Mouse (Mus musculus) myocyte (in vitro differentiated cells): ENCODE data around the gene Fam173a. TPM values are rescaled to one million over a fixed set of nuclear protein-coding genes. Genes with fewer than 3 reads are reported as not detected.

Source experiments
- H3K27me3 ChIP-seq: one replicate; pipeline ENCODE4 v1.6.1; 2011; ENCODE audit not compliant: control insufficient read depth, insufficient read depth, insufficient read length
- H3K36me3 ChIP-seq: one replicate; pipeline ENCODE4 v1.6.1; 2011; ENCODE audit not compliant: control insufficient read depth, insufficient read depth
- H3K4me2 ChIP-seq: one replicate; pipeline ENCODE4 v1.6.1; 2011; ENCODE audit warnings: low read depth, control low read depth
- H3K4me3 ChIP-seq: one replicate; pipeline ENCODE4 v1.5.1; 2011; ENCODE audit warnings: mild to moderate bottlenecking, control low read depth, moderate library complexity
- H3K79me2 ChIP-seq: one replicate; pipeline ENCODE4 v1.6.1; 2011; ENCODE audit not compliant: control insufficient read depth, insufficient read depth
- H3ac ChIP-seq: one replicate; pipeline ENCODE4 v1.6.1; 2011; ENCODE audit not compliant: control insufficient read depth, insufficient read length
- CEBPB ChIP-seq: IDR thresholded peaks from 2 replicates; pipeline ENCODE4 v1.6.1; 2011; ENCODE audit warnings: mild to moderate bottlenecking, moderate library complexity; ENCODE audit not compliant: poor library complexity, insufficient read depth, severe bottlenecking
- E2F4 ChIP-seq: IDR thresholded peaks from one replicate; pipeline ENCODE4 v1.6.1; 2011; ENCODE audit warnings: mild to moderate bottlenecking, control low read depth, moderate library complexity; ENCODE audit not compliant: insufficient read depth
- MAX ChIP-seq: IDR thresholded peaks from one replicate; pipeline ENCODE4 v1.6.1; 2011; ENCODE audit warnings: low read depth, mild to moderate bottlenecking, control low read depth
- MYOD1 ChIP-seq, 3 experiments: IDR thresholded peaks; one replicate each; pipeline ENCODE4 v1.6.1; 2011; ENCODE audit warnings: control low read depth in 2 of 3, low read depth in 2 of 3, mild to moderate bottlenecking in 2 of 3, moderate library complexity in 1 of 3; ENCODE audit not compliant: insufficient read length in 2 of 3, control insufficient read depth in 1 of 3
- MYOG ChIP-seq, 3 experiments: IDR thresholded peaks; one replicate each; pipeline ENCODE4 v1.6.1; 2011; ENCODE audit warnings: control low read depth in 2 of 3, low read depth in 2 of 3, mild to moderate bottlenecking in 2 of 3; ENCODE audit not compliant: insufficient read length in 2 of 3, control insufficient read depth in 1 of 3, insufficient read depth in 1 of 3
- POLR2A ChIP-seq: IDR thresholded peaks from one replicate; pipeline ENCODE4 v1.6.1; 2011; ENCODE audit warnings: low read depth, mild to moderate bottlenecking, control low read depth, moderate library complexity; ENCODE audit not compliant: insufficient read length
- POLR2AphosphoS2 ChIP-seq: IDR thresholded peaks from one replicate; pipeline ENCODE4 v1.6.1; 2011; ENCODE audit warnings: low read depth, control low read depth; ENCODE audit not compliant: insufficient read length
- REST ChIP-seq: IDR thresholded peaks from one replicate; pipeline ENCODE4 v1.6.1; 2011; ENCODE audit warnings: mild to moderate bottlenecking, control low read depth, moderate library complexity; ENCODE audit not compliant: insufficient read depth, insufficient read length
- SRF ChIP-seq: IDR thresholded peaks from one replicate; pipeline ENCODE4 v1.6.1; 2011; ENCODE audit warnings: low read depth; ENCODE audit not compliant: control insufficient read depth, insufficient read length
- TCF12 ChIP-seq: IDR thresholded peaks from one replicate; pipeline ENCODE4 v1.6.1; 2011; ENCODE audit warnings: mild to moderate bottlenecking, control low read depth; ENCODE audit not compliant: poor library complexity, insufficient read depth, severe bottlenecking
- TCF3 ChIP-seq: IDR thresholded peaks from one replicate; pipeline ENCODE4 v1.6.1; 2011; ENCODE audit warnings: low read depth, control low read depth; ENCODE audit not compliant: insufficient read length
- USF1 ChIP-seq: IDR thresholded peaks from one replicate; pipeline ENCODE4 v1.6.1; 2011; ENCODE audit warnings: low read depth, mild to moderate bottlenecking, control low read depth, moderate library complexity
- polyA plus RNA-seq: library from polyadenylated mRNA; unstranded; fragments of >200 nt; fragmentation: generic; extraction: Trizol; gene quantifications from one replicate; pipeline ENCODE4 v1.2.1, GENCODE M21; 2012; ENCODE audit warnings: missing spikeins

Fam173a gene
- polyA plus RNA-seq, 1 experiment, result 61.0 TPM

DNA sequence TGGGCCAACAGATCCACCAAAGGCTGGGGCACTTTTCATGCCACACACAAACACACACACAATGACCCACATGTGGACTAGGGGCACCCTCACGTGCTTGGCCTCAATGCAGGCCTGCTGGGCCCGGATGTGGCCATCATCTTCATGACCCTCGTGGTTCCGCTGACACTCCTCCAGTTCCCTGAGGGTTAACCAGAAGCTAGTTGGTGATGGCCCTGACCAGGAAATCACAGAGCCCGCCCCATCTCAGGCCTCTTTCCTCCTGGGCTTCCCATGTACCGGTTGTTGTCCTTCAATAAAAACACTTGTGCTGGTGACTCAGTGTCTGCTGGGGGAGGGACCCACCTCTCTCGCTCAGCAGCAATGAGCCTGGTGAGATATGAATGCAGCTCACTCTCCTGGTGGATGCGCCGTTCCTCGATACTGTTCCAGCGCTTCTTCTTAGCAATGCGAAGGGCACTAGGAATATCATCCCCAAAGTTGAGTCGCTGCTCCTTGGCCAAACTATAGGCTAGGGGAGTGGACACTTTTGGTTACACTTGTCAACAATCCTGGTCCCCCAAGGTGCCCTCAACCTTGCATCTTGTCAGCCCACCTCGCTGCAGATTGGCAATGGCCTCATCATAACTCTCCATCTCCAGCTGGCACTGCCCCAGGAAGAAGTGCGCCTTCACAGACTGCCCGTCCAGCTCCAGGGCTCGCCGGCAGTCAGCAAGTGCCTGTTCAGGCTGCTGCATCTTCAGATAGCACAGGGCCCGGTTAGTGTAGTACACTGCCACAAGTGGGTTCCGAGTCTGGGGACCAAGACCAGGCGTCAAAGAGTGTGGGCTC, 39.0 kb upstream of the Fam173a start:
- H3ac ChIP-seq, result peak overlapping the region; percentile 46
- no peaks in the 10 kb centered on the region for H3K27me3 ChIP-seq
- H3K4me3 ChIP-seq, result peak overlapping the region; percentile 52
- TF ChIP-seq USF1 (no peak), TCF12 (no peak), E2F4 (no peak), CEBPB (no peak), SRF (no peak), POLR2AphosphoS2 (peak; percentile 73), TCF3 (no peak), REST (no peak), MAX (no peak), MYOD1 (IDR thresholded peaks at IDR 0.05; ENCODE audit: control insufficient read depth in 1 of 3, insufficient read length in 2 of 3, low read depth in 2 of 3) (no peak), MYOG (IDR thresholded peaks at IDR 0.05; ENCODE audit: control insufficient read depth in 1 of 3, insufficient read depth in 1 of 3, insufficient read length in 2 of 3, low read depth in 2 of 3) (no peak), POLR2A (peak; percentile 3)
- peak overlapping the region; percentile 94 for H3K4me2 ChIP-seq
- peaks cover 37% of the 10 kb centered on the region for H3K79me2 ChIP-seq
- H3K36me3 ChIP-seq, result no peaks in the 10 kb centered on the region

DNA sequence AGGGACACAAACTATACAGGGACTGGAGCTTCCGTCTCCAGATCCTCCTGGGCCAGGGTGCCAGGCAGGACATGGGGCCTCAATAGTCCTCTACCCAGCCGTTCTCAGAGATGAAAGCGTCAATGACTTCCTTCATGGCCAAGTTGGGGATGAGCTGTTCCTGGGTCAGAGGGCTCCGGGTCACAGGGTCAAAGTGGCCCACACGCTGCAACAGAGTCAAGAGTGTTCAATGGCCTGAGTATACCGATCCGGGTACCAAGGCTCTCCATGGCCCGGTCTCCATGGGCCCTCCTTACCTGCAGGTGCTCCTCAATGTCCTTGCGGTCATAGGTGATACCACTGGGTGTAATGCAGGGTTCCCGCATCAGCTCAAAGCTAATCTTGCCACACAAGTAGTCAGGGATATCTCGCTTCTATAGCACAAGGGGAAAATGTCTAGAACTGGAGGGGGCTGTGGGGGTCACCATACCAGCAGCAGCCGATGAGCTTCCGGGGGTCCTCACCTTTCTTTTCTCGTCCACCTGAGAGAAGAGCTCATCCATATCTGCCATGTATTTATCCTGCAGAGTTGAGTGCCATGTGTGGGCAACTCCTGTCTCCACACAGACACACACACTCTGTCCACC, 38.2 kb upstream of the Fam173a start:
- H3K79me2 ChIP-seq, result peaks cover 37% of the 10 kb centered on the region
- no peak overlapping the region for H3ac ChIP-seq
- no peaks in the 10 kb centered on the region for H3K27me3 ChIP-seq
- H3K36me3 ChIP-seq, result no peaks in the 10 kb centered on the region
- H3K4me3 ChIP-seq, result peak overlapping the region; percentile 52
- TF ChIP-seq POLR2A, result peak; percentile 9
- no peak for TF ChIP-seq CEBPB
- H3K4me2 ChIP-seq, result peak overlapping the region; percentile 94

DNA sequence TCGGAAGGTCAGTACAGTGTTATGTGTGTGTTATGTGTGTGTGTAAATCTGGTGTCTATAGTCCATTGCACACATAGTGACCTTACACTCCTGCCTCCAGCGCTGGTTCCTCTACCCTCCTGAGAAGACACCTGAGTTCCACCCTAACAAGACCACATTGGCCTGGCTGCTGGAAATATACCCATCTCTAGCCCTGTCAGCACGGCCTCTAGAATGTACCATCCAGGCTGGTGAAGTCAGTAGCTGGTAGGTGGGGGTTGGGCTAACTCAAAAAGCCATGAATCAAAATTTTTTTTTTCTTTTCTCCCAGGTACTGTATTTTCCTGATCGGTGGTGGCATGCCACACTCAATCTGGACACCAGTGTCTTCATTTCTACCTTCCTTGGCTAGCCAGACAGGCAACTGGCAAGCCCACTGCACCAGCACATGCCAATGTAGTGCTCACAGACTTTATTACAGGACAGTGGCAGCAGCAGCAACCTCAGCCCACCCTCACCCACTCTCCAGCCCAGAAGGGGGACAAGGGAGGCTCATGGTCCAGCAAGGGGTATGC, 37.6 kb upstream of the Fam173a start:
- H3K36me3 ChIP-seq, result no peaks in the 10 kb centered on the region

DNA sequence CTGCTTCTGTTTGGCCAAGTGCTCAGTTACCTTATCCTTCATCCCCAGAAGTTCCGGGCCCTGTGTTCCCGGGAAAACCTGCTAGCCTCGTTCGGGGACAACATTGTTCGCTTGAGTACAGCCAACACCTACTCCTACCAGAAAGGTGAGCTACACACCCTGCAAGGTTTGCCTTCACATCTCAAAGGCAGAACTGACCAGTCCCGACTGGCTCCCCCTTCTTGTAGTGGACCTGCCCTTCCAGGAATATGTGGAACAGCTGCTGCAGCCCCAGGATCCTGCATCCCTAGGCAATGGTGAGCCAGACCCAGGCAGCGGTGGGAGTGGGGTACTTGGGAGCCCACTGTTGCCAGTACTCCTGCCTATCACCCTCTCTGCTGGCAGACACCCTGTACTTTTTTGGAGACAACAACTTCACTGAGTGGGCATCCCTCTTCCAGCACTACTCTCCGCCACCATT, 36.9 kb upstream of the Fam173a start:
- H3K27me3 ChIP-seq, result no peaks in the 10 kb centered on the region
- H3ac ChIP-seq, result peak overlapping the region; percentile 13
- H3K4me2 ChIP-seq, result peak overlapping the region; percentile 62
- no peaks in the 10 kb centered on the region for H3K36me3 ChIP-seq
- TF ChIP-seq MYOG (IDR thresholded peaks at IDR 0.05; ENCODE audit: control insufficient read depth in 1 of 3, insufficient read depth in 1 of 3, insufficient read length in 2 of 3, low read depth in 2 of 3) (no peak), TCF3 (no peak), POLR2A (peak; percentile 13), MAX (no peak), USF1 (no peak), CEBPB (no peak), POLR2AphosphoS2 (peak; percentile 74)
- peak overlapping the region; percentile 32 for H3K4me3 ChIP-seq
- peaks cover 35% of the 10 kb centered on the region for H3K79me2 ChIP-seq

More for the DNA sequence above, 37.6 kb upstream of the Fam173a start:
- TF ChIP-seq POLR2AphosphoS2, result no peak
- TF ChIP-seq MYOD1 (IDR thresholded peaks at IDR 0.05; ENCODE audit: control insufficient read depth in 1 of 3, insufficient read length in 2 of 3, low read depth in 2 of 3), result no peak
- no peak for TF ChIP-seq CEBPB
- TF ChIP-seq TCF12, result no peak
- no peak for TF ChIP-seq MYOG (IDR thresholded peaks at IDR 0.05; ENCODE audit: control insufficient read depth in 1 of 3, insufficient read depth in 1 of 3, insufficient read length in 2 of 3, low read depth in 2 of 3)
- TF ChIP-seq POLR2A, result peak; percentile 26
- no peak for TF ChIP-seq E2F4
- no peak for TF ChIP-seq TCF3
- Histone ChIP-seq H3K79me2 (peaks cover 37% of the 10 kb centered on the region), H3K4me3 (peak overlapping the region; percentile 32), H3K4me2 (no peak overlapping the region), H3ac (no peak overlapping the region), H3K27me3 (no peaks in the 10 kb centered on the region)
